Mouse (Mus musculus) MEL (cell line): ENCODE data around the gene Bhlhe41.

Source experiments
- CTCF ChIP-seq, 3 experiments: IDR thresholded peaks in 2 of 3; conservative IDR thresholded peaks in 1 of 3; 2 replicates each; pipeline ENCODE4 v1.5.1; 2011 to 2012; ENCODE audit warnings: low read length in 3 of 3, low read depth in 2 of 3, mild to moderate bottlenecking in 2 of 3, improper control_type of control experiment in 1 of 3, inconsistent platforms in 1 of 3, mixed read lengths in 1 of 3, moderate library complexity in 1 of 3; ENCODE audit not compliant: control insufficient read depth in 1 of 3, insufficient read depth in 1 of 3, poor library complexity in 1 of 3, severe bottlenecking in 1 of 3
- ETS1 ChIP-seq: IDR thresholded peaks from 2 replicates; pipeline ENCODE4 v1.6.1; 2012; ENCODE audit warnings: low read depth, mild to moderate bottlenecking, inconsistent platforms, low read length, improper control_type of control experiment, moderate library complexity
- KAT2A ChIP-seq: conservative IDR thresholded peaks from 2 replicates; pipeline ENCODE4 v1.6.1; 2012; ENCODE audit warnings: low read depth, low read length, improper control_type of control experiment, inconsistent platforms
- POLR2AphosphoS2 ChIP-seq: IDR thresholded peaks from 2 replicates; pipeline ENCODE4 v1.6.1; 2011; ENCODE audit warnings: low read length, improper control_type of control experiment
- RAD21 ChIP-seq: IDR thresholded peaks from 2 replicates; pipeline ENCODE4 v1.6.1; 2011; ENCODE audit warnings: mild to moderate bottlenecking, low read depth, low read length, improper control_type of control experiment
- SIN3A ChIP-seq: IDR thresholded peaks from 2 replicates; pipeline ENCODE4 v1.6.1; 2012; ENCODE audit warnings: low read length, improper control_type of control experiment, inconsistent platforms
- ZC3H11A ChIP-seq: IDR thresholded peaks from 2 replicates; pipeline ENCODE4 v1.6.1; 2012; ENCODE audit warnings: low read depth, mild to moderate bottlenecking, inconsistent platforms, low read length, improper control_type of control experiment

DNA sequence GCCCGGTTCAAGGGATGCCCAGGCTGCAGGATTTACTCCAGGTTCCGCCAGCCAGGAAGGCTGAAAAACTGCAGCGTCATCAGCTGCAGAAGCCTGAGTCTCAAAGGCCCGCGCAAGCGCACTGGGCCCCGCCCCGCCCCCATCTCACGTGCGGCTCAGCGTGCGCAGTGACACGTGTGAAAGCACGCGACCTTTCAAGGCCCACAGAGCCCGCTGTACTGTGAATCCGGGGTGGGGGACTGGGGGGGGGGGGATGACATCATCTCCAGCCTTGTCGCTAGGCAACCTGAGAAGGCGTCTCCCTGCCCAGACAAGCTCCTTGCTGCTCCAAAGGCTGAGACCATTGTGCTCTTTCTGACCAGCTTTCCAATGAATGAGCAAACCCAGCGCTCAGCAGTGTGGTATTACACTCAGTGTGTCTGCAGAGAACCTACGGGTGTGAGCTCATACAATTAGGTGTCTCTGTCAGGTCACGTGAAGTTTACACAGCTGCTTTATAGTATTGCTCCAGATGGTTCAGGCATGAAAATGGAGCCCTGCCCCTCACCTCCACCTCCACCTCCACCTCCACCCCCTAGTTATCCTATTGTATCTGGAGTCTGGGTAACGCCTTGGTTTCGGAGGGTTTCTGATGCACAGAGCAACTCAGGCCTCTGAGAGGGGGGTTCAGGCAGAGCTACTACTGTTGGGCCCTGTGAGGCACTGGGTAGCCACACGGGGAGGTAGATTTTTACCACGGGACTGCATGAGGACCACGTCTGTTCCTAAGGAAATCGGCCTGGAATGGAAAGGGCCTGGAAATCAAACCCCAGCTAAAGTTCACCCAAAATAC, 9.4 kb downstream of the Bhlhe41 start:
- TF ChIP-seq POLR2AphosphoS2: no peak
- TF ChIP-seq CTCF (IDR thresholded peaks at IDR 0.05 in 2 of 3, conservative IDR thresholded peaks at IDR 0.05 in 1 of 3; ENCODE audit: control insufficient read depth in 1 of 3, insufficient read depth in 1 of 3, low read depth in 2 of 3, low read length in 3 of 3, poor library complexity in 1 of 3, severe bottlenecking in 1 of 3): no peak
- no peak for TF ChIP-seq SIN3A
- TF ChIP-seq RAD21: no peak
- no peak for TF ChIP-seq ZC3H11A
- peak; percentile 73 for TF ChIP-seq ETS1
- no peak for TF ChIP-seq KAT2A
